Mouse (Mus musculus): ENCODE results near the gene Cntn6. TPM values are rescaled to one million over a fixed set of nuclear protein-coding genes. Genes with fewer than 3 reads are reported as not detected.

The Cntn6 gene
- total RNA-seq (2017) = not detected in 2 replicates

DNA sequence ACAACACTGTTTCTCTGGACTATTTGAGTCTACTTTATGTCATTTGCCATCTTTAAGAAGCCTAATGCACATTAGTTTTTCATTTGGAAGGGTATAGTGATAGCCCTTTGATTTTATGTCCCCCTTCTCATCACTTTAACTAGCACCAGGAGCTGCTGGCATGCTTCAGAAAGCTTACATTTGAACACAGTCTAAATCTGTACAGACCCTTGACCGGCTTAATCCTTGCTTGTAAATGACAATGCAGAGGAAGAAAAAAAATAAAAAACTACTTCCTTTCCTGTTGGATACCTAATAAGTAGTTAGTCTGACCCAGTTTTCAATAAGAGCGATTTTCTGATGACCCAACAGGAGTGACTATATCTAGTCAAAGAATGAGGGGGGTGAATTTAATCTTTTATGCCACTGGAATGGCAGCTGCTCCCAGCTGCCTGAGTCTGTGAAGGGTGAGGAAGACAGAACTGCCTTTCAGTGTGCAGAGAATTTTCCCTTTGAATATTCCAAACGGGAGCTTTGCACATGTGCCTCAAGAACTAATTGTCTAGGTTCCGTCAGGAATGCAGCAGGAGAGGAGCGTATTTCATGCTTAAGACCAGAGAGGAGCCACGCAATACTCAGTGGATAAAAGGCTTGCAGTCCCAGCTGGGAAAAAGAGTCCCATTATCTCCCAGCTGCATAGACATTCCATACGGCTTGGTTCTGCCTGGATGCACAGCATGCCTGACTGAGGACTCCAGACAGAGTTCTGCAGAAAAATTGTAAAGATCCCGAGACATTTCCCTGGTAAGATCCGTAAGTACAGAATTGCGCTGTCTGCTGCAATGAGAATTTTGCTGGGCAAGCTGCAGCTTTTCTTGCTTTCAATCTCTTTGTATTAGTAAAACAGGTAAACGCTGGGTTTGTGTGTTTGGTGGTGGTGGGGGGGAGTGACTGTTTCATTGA, at the start of gene Cntn6:
Cntn6 (plus strand) TSS at position 301 of the 942 bp plus-strand sequence.
- no peak for ATAC-seq (replicated peaks; ENCODE audit: low read depth, poor library complexity, severe bottlenecking)

GRCm38 (mm10) chr6:104443731-104444130, 48.9 kb upstream of the Cntn6 start:
- no peak for ATAC-seq (replicated peaks; ENCODE audit: low read depth, poor library complexity, severe bottlenecking)

GRCm38 (mm10) chr6:104470706-104471105, 21.9 kb upstream of the Cntn6 start:
- no peak for ATAC-seq (replicated peaks; ENCODE audit: low read depth, poor library complexity, severe bottlenecking)

DNA sequence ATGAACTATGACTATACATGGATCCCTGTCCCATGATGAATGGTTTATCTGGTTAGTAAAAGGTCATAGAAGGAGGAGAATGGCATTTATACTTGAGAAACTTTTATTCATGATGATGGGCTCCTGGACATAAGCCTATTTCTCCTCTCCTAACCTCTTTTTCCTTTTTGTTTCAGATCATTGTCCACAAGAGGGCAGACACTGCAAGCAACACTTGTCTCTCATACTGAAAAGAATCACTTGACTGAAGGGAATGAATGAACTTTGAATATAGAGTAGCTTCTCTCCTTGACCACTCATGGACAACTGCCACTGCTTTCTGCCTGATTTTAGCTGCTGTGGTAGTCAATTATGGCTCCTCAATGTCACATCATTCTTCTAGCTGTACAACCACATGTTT, 13.3 kb upstream of the Cntn6 start:
- no peak for ATAC-seq (replicated peaks; ENCODE audit: low read depth, poor library complexity, severe bottlenecking)

DNA sequence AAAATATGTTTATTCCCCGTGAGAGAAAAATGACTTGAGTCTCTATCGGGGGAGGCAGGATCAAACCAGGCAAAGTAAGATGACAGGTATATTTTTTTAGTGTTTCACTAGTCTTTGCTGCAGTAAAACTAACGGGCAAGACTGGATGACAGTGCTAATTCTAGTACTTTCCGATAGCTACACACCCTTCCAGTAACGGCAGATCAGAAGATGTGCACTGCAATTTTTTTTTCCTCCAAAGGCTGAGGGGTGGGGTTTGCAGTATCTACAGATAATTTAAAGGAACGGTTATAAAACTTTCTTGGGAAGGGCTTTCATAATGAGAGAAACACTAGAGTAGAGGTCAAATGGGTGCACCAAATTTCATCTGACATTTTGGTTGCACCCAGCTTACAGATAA, 869 bp downstream of the Cntn6 start:
- ATAC-seq (replicated peaks; ENCODE audit: low read depth, poor library complexity, severe bottlenecking) = no peak

GRCm38 (mm10) chr6:104495801-104496200, 3.2 kb downstream of the Cntn6 start:
- no peak for ATAC-seq (replicated peaks; ENCODE audit: low read depth, poor library complexity, severe bottlenecking)

- no peak for ATAC-seq (replicated peaks; ENCODE audit: low read depth, poor library complexity, severe bottlenecking)
Measured at GRCm38 (mm10) chr6:104563993-104564392, 71.4 kb downstream of the Cntn6 start.

DNA sequence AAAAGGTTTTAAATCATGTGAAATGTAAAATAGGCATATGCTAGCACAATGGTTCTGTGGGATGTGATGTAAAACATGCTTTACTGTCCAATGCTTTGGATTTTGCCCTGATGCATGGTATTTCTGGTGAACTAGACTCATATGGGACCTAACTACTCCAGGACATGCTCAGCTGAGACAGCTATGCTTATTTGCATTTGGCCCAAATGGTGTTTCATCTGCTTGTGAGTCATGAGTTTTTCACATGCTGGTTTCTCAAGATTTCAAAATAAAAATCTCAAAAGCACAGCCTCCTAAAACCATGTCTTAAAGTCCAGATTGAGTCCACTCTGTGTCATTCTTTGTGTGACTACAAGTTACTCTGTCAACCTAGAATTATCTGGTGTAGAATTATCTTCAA, 77.0 kb downstream of the Cntn6 start:
- ATAC-seq (replicated peaks; ENCODE audit: low read depth, poor library complexity, severe bottlenecking) = no peak

DNA sequence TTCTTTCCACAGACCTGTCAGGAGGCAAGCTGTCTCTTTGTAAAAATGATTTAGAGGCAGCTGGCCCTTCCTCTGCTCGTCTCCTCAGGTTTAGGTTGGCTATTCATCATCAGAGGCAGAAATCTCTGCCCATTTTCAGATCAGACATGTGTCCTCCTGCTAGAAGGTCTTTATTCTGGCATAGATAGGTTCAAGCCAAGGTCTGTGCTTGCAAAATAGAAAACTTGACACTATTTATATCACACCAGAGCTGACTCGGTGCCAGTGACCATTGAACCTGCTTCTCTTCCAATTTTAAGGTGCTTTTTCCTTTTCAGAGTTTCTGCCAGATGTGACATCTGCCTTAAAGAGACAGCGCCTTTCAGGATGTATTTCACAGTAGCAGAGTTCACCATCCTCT, 95.4 kb downstream of the Cntn6 start:
- ATAC-seq (replicated peaks; ENCODE audit: low read depth, poor library complexity, severe bottlenecking) = no peak

DNA sequence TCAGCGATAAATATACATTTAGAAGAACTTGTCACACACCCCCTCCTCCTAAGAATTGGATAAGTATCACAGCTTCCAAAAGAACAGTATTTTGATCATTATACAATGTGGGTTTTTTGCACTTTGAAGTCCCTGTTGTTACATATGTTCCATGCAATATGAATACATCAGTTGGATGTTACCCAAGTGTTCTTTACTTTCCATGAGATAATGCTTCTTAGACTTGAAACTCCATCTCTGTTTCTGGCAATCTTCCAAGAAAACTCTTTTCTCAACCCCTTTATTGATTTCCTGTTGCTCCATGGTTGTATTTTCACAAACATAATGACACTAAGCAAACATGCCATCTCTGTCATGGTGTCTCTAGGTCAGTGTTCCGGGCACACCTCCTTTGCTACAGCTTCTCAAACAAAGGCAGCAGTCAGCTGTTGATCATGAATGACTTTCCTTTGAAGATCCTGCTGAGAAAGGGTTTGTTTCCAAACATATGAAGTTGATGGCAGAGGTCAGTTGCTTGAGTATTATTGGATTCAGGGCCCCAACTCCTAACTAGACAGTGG, 108.3 kb downstream of the Cntn6 start:
- no peak for ATAC-seq (replicated peaks; ENCODE audit: low read depth, poor library complexity, severe bottlenecking)

DNA sequence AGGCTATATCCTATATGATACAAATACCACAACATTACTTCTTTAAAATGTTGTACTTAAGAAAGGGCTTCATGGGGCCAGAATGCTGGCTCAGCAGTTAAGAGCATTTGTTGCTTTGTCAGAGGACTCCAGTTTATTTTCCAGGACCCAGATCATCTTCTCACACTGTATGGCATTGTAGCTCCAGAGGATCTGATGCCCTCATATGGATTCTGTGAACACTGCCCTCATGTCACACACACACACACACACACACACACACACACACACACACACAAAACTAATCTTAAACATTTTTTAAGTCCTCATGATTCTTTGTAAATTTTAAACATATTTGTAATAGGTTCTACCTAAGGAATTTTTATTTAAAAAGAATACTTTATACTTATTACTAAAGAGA, 110.3 kb downstream of the Cntn6 start:
- ATAC-seq (replicated peaks; ENCODE audit: low read depth, poor library complexity, severe bottlenecking) = no peak

DNA sequence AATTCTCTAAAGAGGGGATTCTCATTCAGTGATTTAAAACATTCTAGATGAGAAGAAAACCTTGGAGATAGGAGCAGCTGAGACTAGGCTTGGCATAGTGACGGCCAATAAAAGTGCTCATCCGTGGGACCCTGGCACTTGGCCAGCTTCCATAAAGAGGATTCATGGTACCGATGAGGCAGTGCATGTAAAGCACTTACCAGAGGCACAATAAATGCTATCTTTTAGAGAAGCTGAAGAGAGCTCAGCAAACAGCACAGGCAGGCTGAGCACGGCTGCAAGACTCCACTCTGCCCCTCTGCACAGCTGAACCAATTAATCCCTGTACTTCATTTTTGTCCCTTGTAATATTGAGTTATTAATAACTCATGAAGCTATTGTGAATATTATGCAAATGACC, 110.8 kb downstream of the Cntn6 start:
- no peak for ATAC-seq (replicated peaks; ENCODE audit: low read depth, poor library complexity, severe bottlenecking)

GRCm38 (mm10) chr6:104605214-104605613, 112.6 kb downstream of the Cntn6 start:
- no peak for ATAC-seq (replicated peaks; ENCODE audit: low read depth, poor library complexity, severe bottlenecking)

- ATAC-seq (replicated peaks; ENCODE audit: low read depth, poor library complexity, severe bottlenecking) = no peak
Measured at GRCm38 (mm10) chr6:104653518-104653917, 160.9 kb downstream of the Cntn6 start.

GRCm38 (mm10) chr6:104668701-104669100, 176.1 kb downstream of the Cntn6 start:
- no peak for ATAC-seq (replicated peaks; ENCODE audit: low read depth, poor library complexity, severe bottlenecking)

- no peak for ATAC-seq (replicated peaks; ENCODE audit: low read depth, poor library complexity, severe bottlenecking)
Measured at GRCm38 (mm10) chr6:104674249-104674648, 181.7 kb downstream of the Cntn6 start.

DNA sequence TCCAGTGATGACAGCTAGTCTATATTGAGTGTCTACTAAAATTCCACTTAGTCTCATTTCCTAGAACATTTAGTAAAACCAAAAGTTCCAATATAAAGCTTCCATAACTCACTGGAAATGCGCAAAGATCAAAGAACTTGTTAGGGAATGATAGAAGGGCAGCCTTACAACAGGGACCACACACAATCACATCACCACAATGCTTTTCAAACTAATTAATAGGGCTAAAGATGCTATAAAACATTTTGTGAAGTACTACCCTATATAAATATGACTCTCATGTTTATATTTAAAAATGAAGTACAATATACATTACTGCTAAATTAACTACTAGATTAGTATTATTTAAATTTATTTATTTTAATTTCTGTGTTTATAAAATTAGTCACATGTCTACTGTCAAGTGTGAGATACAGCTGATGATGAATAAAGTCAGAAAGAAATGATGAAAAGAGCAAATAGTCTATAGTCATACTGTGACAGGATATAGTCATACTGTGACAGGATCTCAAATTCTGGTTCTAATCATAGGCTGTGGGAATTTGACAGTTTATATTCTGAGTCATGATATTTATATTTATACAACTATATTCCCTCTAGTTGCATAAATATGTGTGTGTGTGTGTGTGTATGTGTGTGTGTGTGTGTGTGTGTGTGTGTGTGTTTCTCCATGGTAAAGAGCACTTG, 187.4 kb downstream of the Cntn6 start:
- no peak for ATAC-seq (replicated peaks; ENCODE audit: low read depth, poor library complexity, severe bottlenecking)

GRCm38 (mm10) chr6:104687980-104688379, 195.4 kb downstream of the Cntn6 start:
- no peak for ATAC-seq (replicated peaks; ENCODE audit: low read depth, poor library complexity, severe bottlenecking)

DNA sequence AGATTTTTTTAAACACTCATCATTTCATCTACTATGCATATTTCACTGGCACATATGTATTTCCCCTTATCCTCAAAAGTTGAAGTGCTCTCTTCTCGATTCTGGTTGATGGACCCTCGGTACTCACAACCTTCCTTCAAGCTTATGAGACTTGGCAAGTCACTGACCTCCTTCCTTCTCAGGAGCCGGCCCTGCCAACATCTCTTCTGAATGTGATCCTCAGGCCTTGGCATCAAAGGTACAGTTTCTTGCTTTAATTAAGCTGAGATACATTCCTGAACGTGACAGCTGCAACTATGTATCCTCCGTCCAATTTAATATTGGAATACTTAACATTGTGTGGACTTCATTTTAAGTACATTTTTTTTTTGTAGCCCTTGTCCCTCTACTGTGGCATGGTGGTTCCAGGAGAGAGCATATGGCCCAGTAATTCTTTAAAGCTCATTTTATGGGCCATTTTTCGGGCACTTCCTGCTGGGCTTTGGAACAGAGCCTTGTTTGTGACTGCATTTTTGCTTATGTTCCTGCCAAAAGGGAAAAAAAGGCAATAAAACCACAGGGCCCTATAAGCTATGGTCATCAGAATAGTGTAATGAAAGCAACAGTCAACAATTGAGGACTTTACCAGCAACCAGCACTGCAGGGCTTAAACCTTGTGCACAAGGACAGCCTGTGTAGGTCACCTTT, 196.0 kb downstream of the Cntn6 start:
- no peak for ATAC-seq (replicated peaks; ENCODE audit: low read depth, poor library complexity, severe bottlenecking)

- no peak for ATAC-seq (replicated peaks; ENCODE audit: low read depth, poor library complexity, severe bottlenecking)
Measured at GRCm38 (mm10) chr6:104728571-104728970, 236.0 kb downstream of the Cntn6 start.

Measured in common myeloid progenitor, adult 5-6 weeks (primary cell).